Mouse (Mus musculus) c-Kit-negative CD71-positive TER-119-positive erythroid progenitor cells, embryonic 14.5 days (primary cell): Measurements from ENCODE around the gene Plppr3.

ENCODE experiments used
- DNase-seq: peaks from one replicate; pipeline ENCODE4 v3.0.0-alpha.2; 2013; ENCODE audit warnings: low read depth, low spot score

Gene Plppr3

DNA sequence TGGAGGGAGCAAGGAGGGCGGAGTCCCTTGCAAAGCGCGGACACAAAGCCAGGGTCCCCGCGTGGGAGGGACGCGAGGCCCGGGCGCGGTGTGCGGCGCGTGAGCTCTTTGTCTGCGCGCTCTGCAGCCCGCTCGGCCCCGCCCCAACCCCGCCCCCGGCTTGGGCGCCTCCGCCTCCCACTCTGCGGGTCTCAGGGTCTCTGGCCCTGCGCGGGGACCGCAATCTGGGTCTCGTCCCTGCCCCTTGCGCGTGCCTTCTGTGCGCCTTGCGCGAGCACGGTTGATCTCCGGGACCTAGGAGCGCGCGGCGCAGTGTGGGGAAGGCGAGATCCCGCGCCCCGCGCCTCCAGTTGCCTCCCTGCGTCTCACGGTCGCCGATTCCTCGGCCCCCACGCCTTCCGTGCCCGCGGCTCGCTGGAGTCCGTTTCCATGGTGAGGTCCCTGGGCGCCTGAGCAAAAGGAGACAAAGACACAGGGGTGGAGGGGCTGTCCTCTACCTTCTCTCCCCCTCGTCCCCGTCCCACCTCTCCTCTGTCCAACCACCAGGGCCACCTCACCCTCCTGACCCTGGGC, at the start of gene Plppr3, which contains the start of gene Prtn3:
TSS of gene Plppr3 (minus strand) at position 345 of the 573 bp plus-strand sequence.
TSS of gene Prtn3 (plus strand) at position 187 of the 573 bp plus-strand sequence.
- DNase-seq: no peak

DNA sequence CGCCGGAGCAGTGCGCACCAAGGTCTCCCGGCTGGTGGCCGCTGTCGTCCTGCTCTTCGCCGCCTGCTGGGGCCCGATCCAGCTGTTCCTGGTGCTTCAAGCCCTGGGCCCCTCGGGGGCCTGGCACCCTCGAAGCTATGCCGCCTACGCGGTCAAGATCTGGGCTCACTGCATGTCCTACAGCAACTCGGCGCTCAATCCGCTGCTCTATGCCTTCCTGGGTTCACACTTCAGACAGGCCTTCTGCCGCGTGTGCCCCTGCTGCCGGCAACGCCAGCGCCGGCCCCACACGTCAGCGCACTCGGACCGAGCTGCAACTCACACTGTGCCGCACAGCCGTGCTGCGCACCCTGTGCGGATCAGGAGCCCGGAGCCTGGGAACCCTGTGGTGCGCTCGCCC, 47.1 kb upstream of the Plppr3 start:
- no peak for DNase-seq

DNA sequence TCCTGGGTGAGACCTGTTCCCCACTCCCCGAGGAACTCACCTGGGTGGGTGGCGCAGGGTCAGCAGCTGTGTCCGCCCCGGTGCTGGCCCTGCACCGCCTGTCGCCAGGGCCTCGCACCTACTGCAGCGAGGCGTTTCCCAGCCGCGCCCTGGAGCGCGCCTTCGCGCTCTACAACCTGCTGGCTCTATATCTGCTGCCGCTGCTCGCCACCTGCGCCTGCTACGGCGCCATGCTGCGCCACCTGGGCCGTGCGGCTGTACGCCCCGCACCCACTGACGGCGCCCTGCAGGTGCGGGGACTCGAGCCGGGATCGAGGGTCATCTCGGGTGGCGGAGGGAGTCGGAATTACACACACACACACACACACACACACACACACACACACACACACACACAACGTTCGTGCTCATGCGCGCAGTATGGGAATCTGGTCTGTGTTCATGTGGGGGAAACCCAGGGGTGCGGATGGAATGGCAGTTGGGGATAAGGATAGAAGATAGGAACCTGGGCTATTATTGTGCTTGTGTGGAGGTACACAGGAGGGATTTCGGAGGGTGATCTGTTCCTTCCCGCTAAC, 46.6 kb upstream of the Plppr3 start, which contains the start of gene R3hdm4:
TSS of gene R3hdm4 (minus strand) at position 251 of the 578 bp plus-strand sequence.
- no peak for DNase-seq

DNA sequence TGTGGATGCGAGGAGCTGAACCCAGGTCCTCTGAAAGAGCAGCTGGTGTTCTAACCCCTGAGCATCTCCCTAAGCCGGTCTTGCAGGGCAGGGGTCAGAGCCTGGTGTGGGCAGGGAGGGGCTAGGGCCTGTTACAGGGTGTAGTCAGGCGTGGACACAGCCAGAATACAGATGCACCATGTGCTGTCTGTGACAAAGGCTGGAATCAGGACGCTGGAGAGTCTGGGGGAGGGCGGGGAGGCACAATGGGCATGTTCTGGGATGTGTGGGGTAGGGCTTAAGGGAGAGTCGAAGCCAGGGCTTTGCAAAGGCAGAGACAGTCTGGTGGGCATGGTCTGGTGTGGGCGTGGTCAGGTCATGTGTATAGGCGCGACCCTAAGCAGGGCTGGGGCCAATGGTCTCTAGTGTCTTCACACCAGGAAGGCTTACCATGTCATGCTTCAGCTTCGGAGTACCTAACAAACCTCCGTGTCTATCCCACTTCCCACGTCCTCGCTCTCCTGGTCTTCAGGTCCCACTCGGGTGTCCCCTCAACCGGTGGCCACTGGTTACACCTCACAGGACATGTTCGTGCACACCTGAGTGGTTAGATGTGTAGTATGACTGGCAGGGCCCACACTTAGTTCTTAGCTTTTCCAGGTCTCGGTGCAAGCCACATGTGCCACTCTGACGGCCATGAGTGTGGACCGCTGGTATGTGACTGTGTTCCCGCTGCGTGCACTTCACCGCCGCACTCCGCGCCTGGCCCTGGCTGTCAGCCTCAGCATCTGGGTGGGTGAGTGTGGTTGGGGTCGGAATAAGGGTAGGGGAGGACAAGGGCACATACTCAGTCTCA, 45.8 kb upstream of the Plppr3 start:
- no peak for DNase-seq

- no peak for DNase-seq
Observed at GRCm38 (mm10) chr10:79919251-79919849, 44.9 kb upstream of the Plppr3 start.

DNA sequence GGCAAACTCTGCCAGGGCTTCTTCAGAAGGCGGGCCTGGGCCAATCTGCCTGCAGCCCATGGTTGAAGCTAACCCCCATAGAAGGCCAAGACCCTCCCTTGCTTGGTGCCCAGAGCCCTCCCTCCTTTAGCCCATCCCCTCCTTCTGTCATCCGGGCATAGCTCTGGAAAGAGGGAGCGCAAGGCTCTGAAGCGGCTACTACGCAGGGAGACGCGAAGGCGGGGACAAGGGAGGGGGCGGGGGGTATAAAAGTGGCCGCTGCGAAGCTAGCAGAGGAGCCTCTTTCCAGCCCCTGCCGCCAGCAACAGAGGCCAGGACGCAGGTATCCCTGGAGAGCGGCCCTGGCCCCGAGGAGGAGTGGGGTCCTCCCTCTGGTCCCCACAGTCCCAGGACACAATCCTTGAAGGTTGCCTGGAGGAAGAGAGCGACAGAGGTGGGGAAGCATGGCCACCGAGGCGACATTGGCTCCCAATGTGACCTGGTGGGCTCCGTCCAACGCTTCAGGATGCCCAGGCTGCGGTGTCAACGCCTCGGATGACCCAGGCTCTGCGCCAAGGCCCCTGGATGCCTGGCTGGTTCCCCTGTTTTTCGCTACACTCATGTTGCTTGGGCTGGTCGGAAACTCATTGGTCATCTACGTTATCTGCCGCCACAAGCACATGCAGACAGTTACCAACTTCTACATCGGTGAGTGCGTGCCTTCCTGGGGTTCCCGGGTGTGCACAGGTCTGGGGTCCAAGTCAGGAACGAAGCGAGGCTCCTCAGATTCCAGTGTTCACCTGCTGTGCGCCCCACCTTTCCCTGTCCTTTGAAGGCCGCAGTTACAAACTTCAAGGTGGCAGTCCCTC, 44.0 kb upstream of the Plppr3 start:
- no peak for DNase-seq

DNA sequence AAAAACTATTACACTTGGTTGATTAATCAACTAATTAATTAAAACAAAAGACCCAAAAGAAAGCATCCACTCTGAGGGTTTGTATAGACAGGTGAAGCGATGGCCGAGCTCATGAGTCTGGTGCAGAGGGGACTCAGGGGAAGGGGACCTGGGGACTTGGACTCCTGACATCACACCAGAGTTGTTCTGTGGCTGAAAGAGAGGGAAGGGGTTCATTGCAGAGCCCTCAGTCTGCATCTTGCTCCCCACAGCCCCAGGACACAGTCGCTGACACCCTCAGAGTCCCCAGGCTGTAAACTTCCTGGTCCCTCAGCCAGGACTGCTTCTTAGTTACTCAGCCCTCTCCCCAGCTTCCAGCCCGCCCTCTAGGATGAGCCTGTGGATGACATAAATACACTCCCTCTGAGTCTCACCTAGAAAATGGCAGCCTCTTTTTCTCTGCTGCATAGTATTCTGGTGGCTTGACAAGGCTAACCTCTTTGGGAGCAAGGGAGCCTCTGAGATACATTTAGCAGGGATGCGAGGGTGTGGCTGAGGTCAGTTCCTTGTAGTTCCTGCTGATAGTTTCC, 43.2 kb upstream of the Plppr3 start:
- no peak for DNase-seq

GRCm38 (mm10) chr10:79916808-79917531, 42.5 kb upstream of the Plppr3 start, which contains the start of gene Kiss1r:
Kiss1r (plus strand) TSS chr10:79916971.
- peak; percentile 67 for DNase-seq

GRCm38 (mm10) chr10:79916081-79916480, 41.6 kb upstream of the Plppr3 start:
- DNase-seq: no peak

- no peak for DNase-seq
Observed at GRCm38 (mm10) chr10:79914948-79915596, 40.6 kb upstream of the Plppr3 start.

GRCm38 (mm10) chr10:79914131-79914947, 39.9 kb upstream of the Plppr3 start:
- no peak for DNase-seq

DNA sequence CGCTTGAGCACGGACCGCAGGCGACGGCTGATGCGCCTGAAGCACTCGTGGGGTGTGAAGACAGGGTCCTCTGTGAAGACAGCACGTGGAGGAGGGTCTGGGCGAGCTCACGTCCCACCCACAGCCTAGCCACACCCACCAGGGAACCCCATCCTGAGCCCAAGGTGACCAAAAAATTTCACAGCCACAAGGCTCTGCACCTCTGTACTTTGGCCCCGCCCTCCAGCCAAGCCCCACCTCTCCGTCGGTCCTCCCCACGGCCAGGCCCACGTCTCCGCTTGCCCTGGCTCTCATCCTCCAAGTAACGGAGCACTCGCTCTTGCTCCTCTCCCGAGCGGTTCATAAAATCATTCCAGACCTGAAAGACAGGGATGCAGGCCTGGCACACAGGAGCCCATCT, 38.0 kb upstream of the Plppr3 start:
- DNase-seq: no peak

- no peak for DNase-seq
Observed at GRCm38 (mm10) chr10:79910556-79910955, 36.1 kb upstream of the Plppr3 start, which contains the start of gene Gm26602. Gm26602 (plus strand) TSS chr10:79910856.

GRCm38 (mm10) chr10:79909092-79909922, 34.9 kb upstream of the Plppr3 start:
- DNase-seq: no peak

DNA sequence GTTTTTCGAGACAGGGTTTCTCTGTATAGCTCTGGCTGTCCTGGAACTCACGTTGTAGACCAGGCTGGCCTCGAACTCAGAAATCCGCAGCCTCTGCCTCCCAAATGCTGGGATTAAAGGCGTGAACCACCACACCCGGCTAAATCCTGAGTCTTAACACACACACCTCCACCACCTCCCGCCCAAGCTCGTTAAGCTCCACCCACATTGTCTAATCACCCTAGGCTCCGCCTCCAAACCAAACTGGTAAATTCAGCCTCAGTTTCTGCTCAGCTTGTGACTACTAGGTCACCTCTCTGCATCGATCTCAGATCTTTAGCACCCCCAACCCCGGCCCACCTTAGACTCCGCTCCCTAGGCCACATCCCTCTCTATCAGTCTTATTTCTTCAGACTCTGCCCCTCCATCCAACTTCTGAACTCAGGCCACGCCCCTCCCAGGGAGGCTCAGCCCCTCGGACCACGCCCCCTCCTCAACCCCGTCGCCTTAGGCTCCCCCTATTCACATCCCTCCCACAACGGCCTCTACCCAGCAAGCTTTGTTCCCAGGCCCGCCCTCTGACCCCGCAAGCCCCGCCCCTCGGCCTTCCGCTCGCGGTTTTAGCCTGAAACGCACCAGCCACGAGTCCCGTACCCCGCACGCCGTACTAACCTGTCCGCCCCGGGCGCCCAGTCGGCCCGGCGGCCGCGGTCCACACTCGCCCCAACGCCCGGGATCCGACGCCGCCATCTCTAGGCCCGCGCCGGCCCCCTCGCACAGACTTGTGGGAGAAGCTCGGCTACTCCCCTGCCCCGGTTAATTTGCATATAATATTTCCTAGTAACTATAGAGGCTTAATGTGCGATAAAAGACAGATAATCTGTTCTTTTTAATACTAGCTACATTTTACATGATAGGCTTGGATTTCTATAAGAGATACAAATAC, 34.0 kb upstream of the Plppr3 start, which contains the start of gene Med16:
TSS of gene Med16 (minus strand) at position 757 of the 925 bp plus-strand sequence.
- DNase-seq: peak; percentile 84

DNA sequence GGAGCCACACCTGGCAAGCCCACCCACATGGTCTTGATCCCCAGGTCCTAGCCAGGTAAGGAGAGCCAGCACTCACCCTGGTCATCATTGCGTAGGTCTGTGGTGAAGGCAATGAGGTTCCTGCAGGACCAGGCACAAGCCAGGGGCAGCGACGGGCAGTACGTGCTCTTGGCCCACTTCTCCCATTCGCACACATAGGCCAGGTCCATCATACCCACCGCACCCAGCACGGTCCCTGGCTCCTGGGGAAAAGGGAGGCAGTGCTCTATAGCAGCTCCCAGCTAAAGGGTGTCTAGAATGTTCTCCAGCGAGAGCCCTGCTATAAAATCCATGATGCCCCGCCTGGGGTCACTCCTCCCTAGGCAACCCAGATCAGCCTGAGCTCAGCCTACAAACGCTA, 33.0 kb upstream of the Plppr3 start:
- no peak for DNase-seq

DNA sequence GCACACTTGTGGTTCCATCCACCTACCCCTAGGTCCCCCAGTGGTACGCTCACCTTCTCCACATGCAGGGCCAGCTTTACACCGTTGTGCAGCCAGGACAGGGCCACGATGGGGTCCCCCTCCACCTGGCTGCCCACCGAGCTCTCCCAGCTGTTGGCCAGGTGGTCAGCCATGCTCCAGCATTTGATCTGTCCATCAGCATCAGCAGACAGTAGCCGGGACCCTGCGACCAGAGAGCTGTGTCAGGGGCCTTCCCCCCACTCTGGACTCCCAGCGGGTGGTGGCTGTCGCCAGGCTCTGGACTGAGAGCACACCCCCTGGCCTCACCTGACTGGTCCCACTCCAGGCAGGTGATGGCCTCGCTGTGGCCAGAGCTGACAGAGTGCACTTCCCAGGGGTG, 32.3 kb upstream of the Plppr3 start:
- DNase-seq: no peak
